Mouse (Mus musculus): ENCODE measurements around the gene Paics. TPM values are rescaled to one million over a fixed set of nuclear protein-coding genes. Genes with fewer than 3 reads are reported as not detected.

Paics gene
- polyA plus RNA-seq, 1 experiment, result 5.9 TPM

DNA sequence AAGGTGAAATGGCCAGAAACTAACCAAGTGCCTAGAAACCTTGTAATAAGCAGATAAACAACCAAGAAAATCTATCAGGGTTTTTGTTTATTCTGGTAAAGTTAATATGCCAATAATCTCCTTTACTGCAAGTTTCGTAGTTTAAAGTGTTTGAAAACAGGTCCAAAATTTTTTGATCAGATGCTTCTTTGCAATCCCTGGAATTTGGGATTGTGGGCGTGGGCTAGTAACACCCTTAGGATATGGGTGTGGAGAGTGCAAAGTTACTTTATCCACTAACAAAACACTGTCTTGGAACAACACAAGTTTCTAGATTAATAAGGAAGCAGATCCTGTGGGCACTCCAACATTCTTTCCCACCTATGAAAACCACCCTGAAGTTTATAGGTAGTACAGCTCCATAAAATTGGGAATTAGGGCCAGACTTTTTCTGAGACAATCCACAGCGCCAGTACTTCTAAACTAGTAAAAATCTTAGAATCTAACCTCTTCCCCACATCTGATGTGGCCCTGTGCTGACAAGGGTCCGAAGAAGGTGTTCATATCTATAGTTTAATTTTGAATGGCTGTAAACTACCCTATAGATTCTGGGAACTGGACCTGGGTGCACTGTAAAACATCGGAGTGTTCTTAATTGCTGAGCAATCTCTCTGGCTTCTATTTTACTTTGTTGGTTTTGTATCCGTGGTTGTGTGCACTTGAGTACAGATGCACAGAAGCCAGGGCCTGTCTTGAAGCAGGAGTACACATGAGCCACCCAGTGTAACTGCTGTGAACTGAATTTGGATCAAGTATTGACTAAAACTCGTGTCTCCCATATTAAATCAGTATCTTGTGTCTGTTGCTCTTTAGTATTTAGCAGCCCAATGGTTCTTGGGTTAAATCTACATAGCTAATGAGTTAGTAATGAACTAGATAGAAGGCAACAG lies 1.3 kb downstream of the Paics start:
- 5% methylated on average over 7 of the region's 7 CpGs for WGBS
- H3K4me3 ChIP-seq (ENCODE audit: low read depth, low read length), result peak overlapping the region; percentile 73
- peak overlapping the region; percentile 80; the same call in 1 of the 2 replicates for H3K27ac ChIP-seq (ENCODE audit: insufficient read depth, low read depth, low read length)
- TF ChIP-seq POLR2A (IDR thresholded peaks at IDR 0.05; ENCODE audit: low read depth, low read length) (no peak), CTCF (IDR thresholded peaks at IDR 0.05; ENCODE audit: extremely low read depth, insufficient read length, insufficient replicate concordance, low read depth, low read length) (no peak)
- no peaks in the 10 kb centered on the region for H3K27me3 ChIP-seq (ENCODE audit: control insufficient read depth, insufficient read depth, low read length)
- H3K36me3 ChIP-seq (ENCODE audit: control insufficient read depth, insufficient read depth, low read length), result peaks cover 6% of the 10 kb centered on the region
- H3K4me1 ChIP-seq (ENCODE audit: control insufficient read depth, insufficient read depth, insufficient read length, low read length), result peaks cover 10% of the 10 kb centered on the region; the same call in 1 of the 2 replicates

DNA sequence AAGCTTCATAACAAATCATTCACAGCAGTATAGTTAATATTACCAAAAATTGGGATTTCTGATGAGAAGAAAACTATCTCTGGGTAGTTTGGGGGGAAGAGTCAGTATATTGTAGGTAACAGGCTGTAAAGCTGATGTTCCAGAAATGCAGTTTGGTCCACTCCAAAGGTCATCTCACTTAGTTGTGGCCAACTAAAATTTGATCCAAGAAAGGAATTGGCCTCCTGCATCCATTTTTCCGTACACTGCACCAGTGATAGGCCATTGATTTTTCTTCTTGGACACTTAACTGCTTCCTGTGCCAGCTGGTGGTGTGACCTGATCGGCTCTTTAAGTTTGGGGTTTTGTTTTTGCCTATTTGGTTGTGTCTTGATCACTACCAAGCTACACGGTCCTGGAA lies 2.7 kb downstream of the Paics start:
- WGBS, result 27% methylated on average over 3 of the region's 3 CpGs
- Histone ChIP-seq H3K27ac (ENCODE audit: insufficient read depth, low read depth, low read length) (no peak overlapping the region), H3K36me3 (ENCODE audit: control insufficient read depth, insufficient read depth, low read length) (peaks cover 11% of the 10 kb centered on the region), H3K4me3 (ENCODE audit: low read depth, low read length) (no peak overlapping the region), H3K4me1 (ENCODE audit: control insufficient read depth, insufficient read depth, insufficient read length, low read length) (peaks cover 10% of the 10 kb centered on the region; the same call in 1 of the 2 replicates), H3K27me3 (ENCODE audit: control insufficient read depth, insufficient read depth, low read length) (no peaks in the 10 kb centered on the region)
- TF ChIP-seq CTCF (IDR thresholded peaks at IDR 0.05; ENCODE audit: extremely low read depth, insufficient read length, insufficient replicate concordance, low read depth, low read length) (no peak), POLR2A (IDR thresholded peaks at IDR 0.05; ENCODE audit: low read depth, low read length) (no peak)

DNA sequence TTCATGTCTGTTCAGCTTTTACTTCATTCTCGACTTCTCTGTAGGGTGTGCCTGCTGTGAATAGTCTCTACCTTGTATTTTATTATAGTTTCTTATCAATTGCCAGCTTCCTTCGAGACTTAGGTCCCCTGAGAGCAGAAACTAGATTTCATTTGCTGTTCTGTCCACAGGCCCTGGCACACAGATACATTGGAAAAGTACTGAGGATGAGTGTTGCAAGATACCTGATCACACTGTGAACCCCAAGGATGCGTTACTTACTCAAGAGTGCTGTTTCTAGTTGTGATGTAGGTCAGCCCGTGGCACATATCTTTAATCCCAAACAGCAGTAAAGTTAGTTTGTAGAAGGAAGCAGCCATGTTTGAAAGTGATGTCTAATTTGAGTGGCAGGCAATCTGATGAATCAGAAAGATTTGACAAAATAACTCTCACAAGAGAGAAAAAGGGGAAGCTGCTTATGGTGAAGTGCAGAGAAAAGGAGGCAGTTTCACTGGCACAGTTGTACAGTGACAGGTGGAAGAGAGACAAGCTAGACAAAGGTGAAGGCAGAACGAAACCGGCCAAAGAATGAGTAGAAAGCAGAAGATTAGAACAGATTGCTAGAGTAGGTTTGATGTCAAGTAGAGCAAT lies 3.3 kb downstream of the Paics start:
- Histone ChIP-seq H3K4me1 (ENCODE audit: control insufficient read depth, insufficient read depth, insufficient read length, low read length) (peaks cover 10% of the 10 kb centered on the region; the same call in 1 of the 2 replicates), H3K36me3 (ENCODE audit: control insufficient read depth, insufficient read depth, low read length) (peaks cover 12% of the 10 kb centered on the region), H3K4me3 (ENCODE audit: low read depth, low read length) (no peak overlapping the region), H3K27me3 (ENCODE audit: control insufficient read depth, insufficient read depth, low read length) (no peaks in the 10 kb centered on the region), H3K27ac (ENCODE audit: insufficient read depth, low read depth, low read length) (no peak overlapping the region)
- WGBS, result 41% methylated on average over 6 of the region's 6 CpGs
- no peak for TF ChIP-seq CTCF (IDR thresholded peaks at IDR 0.05; ENCODE audit: extremely low read depth, insufficient read length, insufficient replicate concordance, low read depth, low read length)
- TF ChIP-seq POLR2A (IDR thresholded peaks at IDR 0.05; ENCODE audit: low read depth, low read length), result no peak

DNA sequence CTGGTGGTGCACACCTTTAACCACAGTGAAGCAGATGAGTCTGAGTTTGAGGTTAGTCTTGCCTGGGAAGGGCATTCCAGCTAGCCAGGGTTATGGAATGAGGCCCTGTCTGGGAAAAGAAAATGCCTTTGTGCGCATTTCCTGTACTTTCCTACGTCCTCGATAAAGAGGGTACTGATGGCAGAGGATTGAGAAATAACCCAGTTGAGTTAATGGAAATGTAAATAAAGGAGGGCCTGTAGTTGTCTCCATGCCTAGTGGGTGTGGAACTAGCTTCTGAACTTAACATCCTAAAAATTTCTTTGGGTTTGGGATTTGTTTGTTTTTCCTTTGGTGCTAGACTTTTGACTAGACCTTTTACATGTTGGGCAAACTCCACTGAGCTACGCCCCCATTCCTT lies 4.4 kb downstream of the Paics start:
- Histone ChIP-seq H3K4me3 (ENCODE audit: low read depth, low read length) (no peak overlapping the region), H3K27me3 (ENCODE audit: control insufficient read depth, insufficient read depth, low read length) (no peaks in the 10 kb centered on the region), H3K4me1 (ENCODE audit: control insufficient read depth, insufficient read depth, insufficient read length, low read length) (peaks cover 10% of the 10 kb centered on the region; the same call in 1 of the 2 replicates), H3K36me3 (ENCODE audit: control insufficient read depth, insufficient read depth, low read length) (peaks cover 15% of the 10 kb centered on the region), H3K27ac (ENCODE audit: insufficient read depth, low read depth, low read length) (no peak overlapping the region)
- TF ChIP-seq CTCF (IDR thresholded peaks at IDR 0.05; ENCODE audit: extremely low read depth, insufficient read length, insufficient replicate concordance, low read depth, low read length), result no peak
- no peak for TF ChIP-seq POLR2A (IDR thresholded peaks at IDR 0.05; ENCODE audit: low read depth, low read length)
- WGBS, result 57% methylated on average over 4 of the region's 4 CpGs

DNA sequence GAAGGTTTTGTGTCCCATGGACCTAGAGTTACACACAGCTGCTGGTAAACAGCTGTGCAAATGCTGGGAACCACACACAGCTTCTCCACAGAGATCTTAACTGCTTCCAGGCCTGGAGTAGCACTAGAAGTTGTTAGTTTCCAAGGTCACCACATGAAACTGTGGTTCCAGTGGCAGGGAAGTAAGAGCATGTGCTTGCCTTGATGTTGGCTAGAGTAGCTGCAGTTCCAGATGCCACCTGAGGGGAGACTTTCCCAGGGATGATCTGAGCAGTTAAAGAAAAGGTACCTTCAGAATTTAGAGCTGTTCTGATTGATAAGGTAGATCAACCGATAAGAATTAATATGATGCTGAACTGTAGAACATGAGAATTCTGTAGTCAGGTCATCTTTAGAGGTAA lies 6.8 kb downstream of the Paics start:
- H3K4me1 ChIP-seq (ENCODE audit: control insufficient read depth, insufficient read depth, insufficient read length, low read length), result peaks cover 6% of the 10 kb centered on the region; the same call in 1 of the 2 replicates
- no peaks in the 10 kb centered on the region for H3K27me3 ChIP-seq (ENCODE audit: control insufficient read depth, insufficient read depth, low read length)
- no peak overlapping the region for H3K27ac ChIP-seq (ENCODE audit: insufficient read depth, low read depth, low read length)
- WGBS, result 93% methylated on average over 1 of the region's 1 CpGs
- TF ChIP-seq CTCF (IDR thresholded peaks at IDR 0.05; ENCODE audit: extremely low read depth, insufficient read length, insufficient replicate concordance, low read depth, low read length) (no peak), POLR2A (IDR thresholded peaks at IDR 0.05; ENCODE audit: low read depth, low read length) (no peak)
- no peak overlapping the region for H3K4me3 ChIP-seq (ENCODE audit: low read depth, low read length)
- H3K36me3 ChIP-seq (ENCODE audit: control insufficient read depth, insufficient read depth, low read length), result peaks cover 27% of the 10 kb centered on the region

DNA sequence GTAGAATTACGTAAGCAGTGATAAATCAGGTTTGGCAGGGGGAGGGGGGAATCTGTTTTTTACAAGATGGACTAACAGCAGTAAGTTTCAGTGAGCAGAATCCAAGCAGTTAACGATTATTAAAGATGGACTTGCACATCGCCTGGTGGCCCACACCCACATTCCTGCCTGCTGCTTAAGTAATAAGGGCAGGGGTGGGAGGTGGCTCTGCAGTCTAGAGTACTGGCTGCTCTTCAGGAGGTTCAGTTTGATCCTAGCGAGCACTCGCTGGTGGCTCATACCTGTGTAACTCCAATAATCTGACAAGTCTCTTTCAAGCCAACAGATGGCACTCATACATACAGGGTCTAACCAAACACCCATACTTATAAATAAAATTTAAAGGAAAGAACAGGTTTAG lies 8.5 kb downstream of the Paics start:
- H3K4me1 ChIP-seq (ENCODE audit: control insufficient read depth, insufficient read depth, insufficient read length, low read length), result peaks cover 2% of the 10 kb centered on the region; the same call in 1 of the 2 replicates
- H3K27ac ChIP-seq (ENCODE audit: insufficient read depth, low read depth, low read length), result no peak overlapping the region
- H3K27me3 ChIP-seq (ENCODE audit: control insufficient read depth, insufficient read depth, low read length), result no peaks in the 10 kb centered on the region
- H3K36me3 ChIP-seq (ENCODE audit: control insufficient read depth, insufficient read depth, low read length), result peaks cover 31% of the 10 kb centered on the region
- WGBS, result 71% methylated on average over 5 of the region's 5 CpGs
- no peak overlapping the region for H3K4me3 ChIP-seq (ENCODE audit: low read depth, low read length)
- TF ChIP-seq POLR2A (IDR thresholded peaks at IDR 0.05; ENCODE audit: low read depth, low read length) (no peak), CTCF (IDR thresholded peaks at IDR 0.05; ENCODE audit: extremely low read depth, insufficient read length, insufficient replicate concordance, low read depth, low read length) (no peak)

DNA sequence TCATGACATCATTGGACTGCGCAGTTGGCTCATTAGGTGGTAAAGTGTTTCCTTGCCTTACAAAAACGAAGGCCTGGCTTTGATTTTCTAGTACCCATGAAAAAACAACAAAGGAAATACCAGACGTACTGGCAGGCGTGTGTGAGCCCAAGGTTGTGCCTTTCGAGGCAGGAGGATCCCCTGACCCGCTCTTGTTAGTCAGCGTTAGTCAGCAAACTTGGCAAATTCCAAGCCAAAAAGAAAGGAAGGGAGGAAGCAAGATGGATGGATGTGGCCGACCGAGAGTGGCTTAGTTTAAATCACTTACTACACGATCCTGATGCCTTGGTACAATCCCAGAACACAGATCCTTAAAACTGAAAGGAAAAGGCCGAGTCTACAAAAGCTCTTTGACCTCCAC lies 11.4 kb downstream of the Paics start:
- no peaks in the 10 kb centered on the region for H3K4me1 ChIP-seq (ENCODE audit: control insufficient read depth, insufficient read depth, insufficient read length, low read length)
- H3K27ac ChIP-seq (ENCODE audit: insufficient read depth, low read depth, low read length), result no peak overlapping the region
- peaks cover 34% of the 10 kb centered on the region for H3K36me3 ChIP-seq (ENCODE audit: control insufficient read depth, insufficient read depth, low read length)
- TF ChIP-seq CTCF (IDR thresholded peaks at IDR 0.05; ENCODE audit: extremely low read depth, insufficient read length, insufficient replicate concordance, low read depth, low read length) (no peak), POLR2A (IDR thresholded peaks at IDR 0.05; ENCODE audit: low read depth, low read length) (no peak)
- H3K4me3 ChIP-seq (ENCODE audit: low read depth, low read length), result no peak overlapping the region
- H3K27me3 ChIP-seq (ENCODE audit: control insufficient read depth, insufficient read depth, low read length), result no peaks in the 10 kb centered on the region
- 83% methylated on average over 11 of the region's 11 CpGs for WGBS

All from small intestine, adult 2 months (tissue).